Mouse (Mus musculus): ENCODE results near the gene Usp25.

GRCm38 (mm10) chr16:77054184-77054583 is 40.7 kb downstream of the Usp25 start:
- TF ChIP-seq POLR2A (IDR thresholded peaks at IDR 0.05; ENCODE audit: borderline replicate concordance, extremely low read depth, insufficient read depth, insufficient read length, poor library complexity, severe bottlenecking) (no peak), CTCF (IDR thresholded peaks at IDR 0.05; ENCODE audit: borderline replicate concordance, extremely low read depth, insufficient read depth, insufficient read length) (no peak)

Data from brain, embryonic 14.5 days (tissue).